Mouse (Mus musculus) ES-E14 (cell line): ENCODE data around the gene Ybx2.

Experiments used
- CHD2 ChIP-seq: IDR thresholded peaks from 2 replicates; pipeline ENCODE4 v1.6.1; 2014; ENCODE audit warnings: mild to moderate bottlenecking, low read depth, low read length, inconsistent platforms
- HCFC1 ChIP-seq: IDR thresholded peaks from 2 replicates; pipeline ENCODE4 v1.6.1; 2012; ENCODE audit warnings: low read length, inconsistent platforms, borderline replicate concordance; ENCODE audit not compliant: insufficient read depth
- MAFK ChIP-seq: IDR thresholded peaks from 2 replicates; pipeline ENCODE4 v1.6.1; 2014; ENCODE audit warnings: mild to moderate bottlenecking, low read depth, low read length, inconsistent platforms; ENCODE audit not compliant: insufficient read depth
- ZC3H11A ChIP-seq: IDR thresholded peaks from 2 replicates; pipeline ENCODE4 v1.6.1; 2012; ENCODE audit warnings: low read depth, mild to moderate bottlenecking, inconsistent platforms, low read length, borderline replicate concordance
- ZNF384 ChIP-seq: IDR thresholded peaks from 2 replicates; pipeline ENCODE4 v1.6.1; 2012; ENCODE audit warnings: low read depth, low read length, inconsistent platforms

DNA sequence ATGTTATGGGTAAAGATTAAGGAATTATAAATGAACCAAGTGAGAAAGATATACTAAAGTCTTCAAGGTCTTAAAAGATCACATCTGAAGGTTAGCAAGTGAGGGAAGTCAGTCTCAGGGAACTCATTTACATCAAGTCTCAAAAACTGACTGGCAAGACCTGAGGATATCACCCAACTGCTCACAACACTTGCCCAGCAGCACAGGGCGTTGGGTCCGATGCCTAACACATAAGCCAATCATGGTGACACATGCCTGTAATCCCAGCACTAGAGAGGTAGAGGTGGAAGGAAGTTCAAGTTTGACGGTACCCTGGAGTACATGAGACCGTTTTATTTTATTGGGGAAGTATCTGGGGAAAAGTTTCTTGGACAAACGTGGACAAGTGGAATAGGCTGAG, 17.5 kb upstream of the Ybx2 start:
- no peak for TF ChIP-seq ZNF384
- TF ChIP-seq CHD2 = no peak
- no peak for TF ChIP-seq HCFC1
- no peak for TF ChIP-seq MAFK
- TF ChIP-seq ZC3H11A = no peak
